Mouse (Mus musculus) hindbrain, embryonic 15.5 days (tissue): ENCODE measurements around the gene Pdxdc1. TPM values are rescaled to one million over a fixed set of nuclear protein-coding genes. Genes with fewer than 3 reads are reported as not detected.
A peak's percentile ranks its signal among the peaks of the same experiment; 100 is the strongest.
"Not testable (repeated sequence)": the region's sequence is repeated elsewhere in the genome, so short reads cannot be mapped to it uniquely, and the experiment has no call there.

Experiments used
- ATAC-seq: fragments of 200-750 bp; cut with Nextera tagmentation; 2 replicates; pipeline ENCODE4 v1.8.0; 2017; ENCODE audit warnings: low read depth, moderate number of reproducible peaks, moderate TSS enrichment; ENCODE audit not compliant: low FRiP score
- H3K27ac ChIP-seq: fragments of 300-500 bp; sonication (generic); replicated peaks from 2 replicates; pipeline ENCODE4 v1.5.1; 2015; ENCODE audit warnings: mild to moderate bottlenecking, inconsistent platforms
- H3K27me3 ChIP-seq: fragments of 300-500 bp; sonication (generic); 2 replicates; pipeline ENCODE4 v1.6.1; 2015; ENCODE audit warnings: control low read depth, inconsistent platforms
- H3K36me3 ChIP-seq: fragments of 300-500 bp; sonication (generic); 2 replicates; pipeline ENCODE4 v1.6.1; 2015; ENCODE audit warnings: control low read depth, inconsistent platforms
- H3K4me1 ChIP-seq: fragments of 300-500 bp; sonication (generic); replicated peaks from 2 replicates; pipeline ENCODE4 v1.6.1; 2015; ENCODE audit warnings: control low read depth, inconsistent platforms
- H3K4me2 ChIP-seq: fragments of 300-500 bp; sonication (generic); 2 replicates; pipeline ENCODE4 v1.6.1; 2015; ENCODE audit warnings: moderate library complexity, mild to moderate bottlenecking, inconsistent platforms
- H3K4me3 ChIP-seq: fragments of 300-500 bp; sonication (generic); 2 replicates; pipeline ENCODE4 v1.5.1; 2015; ENCODE audit warnings: mild to moderate bottlenecking, inconsistent platforms
- H3K9ac ChIP-seq: fragments of 300-500 bp; sonication (generic); 2 replicates; pipeline ENCODE4 v1.6.1; 2015; ENCODE audit warnings: inconsistent platforms
- H3K9me3 ChIP-seq: fragments of 300-500 bp; sonication (generic); 2 replicates; pipeline ENCODE4 v1.6.1; 2016; ENCODE audit warnings: control low read depth, inconsistent platforms
- WGBS: fragments of 180-500 bp; shearing (Covaris S2); methylation state at CpG from one replicate; pipeline ENCODE4 v1.1.7; 2015; 5-methylcytosine and 5-hydroxymethylcytosine counted together
- polyA plus RNA-seq: library from polyadenylated mRNA; unstranded; fragments of >200 nt; fragmentation: Nextera tagmentation; extraction: Ambion mirVana; gene quantifications from 2 replicates; pipeline ENCODE4 v1.2.1, GENCODE M21; 2015

Pdxdc1 gene
- polyA plus RNA-seq = 69.0 and 76.7 TPM in 2 replicates

GRCm38 (mm10) chr16:13902888-13903483, at the start of gene Pdxdc1, which contains the start of gene Mpv17l:
Gene Pdxdc1 (minus strand): TSS chr16:13903131.
Gene Mpv17l (plus strand): TSS chr16:13903161.
- no peaks in the 10 kb centered on the region for H3K36me3 ChIP-seq
- no peaks in the 10 kb centered on the region for H3K9me3 ChIP-seq
- peak; percentile 97 for ATAC-seq
- H3K4me1 ChIP-seq = peaks cover 18% of the 10 kb centered on the region
- H3K27ac ChIP-seq = peak within 1 kb of the TSS; percentile 91
- H3K4me3 ChIP-seq = peak within 1 kb of the TSS; percentile 83
- peak within 1 kb of the TSS; percentile 75 for H3K4me2 ChIP-seq
- H3K27me3 ChIP-seq = no peaks in the 10 kb centered on the region
- under 1% methylated on average over 56 of the region's 57 CpGs for WGBS
- H3K9ac ChIP-seq = peak within 1 kb of the TSS; percentile 69

GRCm38 (mm10) chr16:13951245-13951644, 48.3 kb upstream of the Pdxdc1 start:
- H3K27ac ChIP-seq = no peak overlapping the region
- H3K4me2 ChIP-seq = no peak overlapping the region
- no peaks in the 10 kb centered on the region for H3K27me3 ChIP-seq
- H3K9ac ChIP-seq = no peak overlapping the region
- 71% methylated on average over 3 of the region's 3 CpGs for WGBS
- H3K9me3 ChIP-seq = no peaks in the 10 kb centered on the region
- H3K4me1 ChIP-seq = no peaks in the 10 kb centered on the region
- no peak overlapping the region for H3K4me3 ChIP-seq
- ATAC-seq = no peak
- H3K36me3 ChIP-seq = 0 out of 2 replicates have a peak, but pooled peaks cover 4% of the 10 kb centered on the region

GRCm38 (mm10) chr16:13946306-13946705, 43.4 kb upstream of the Pdxdc1 start:
- Histone ChIP-seq H3K4me2 (no peak overlapping the region), H3K27ac (no peak overlapping the region), H3K4me3 (no peak overlapping the region), H3K9me3 (no peaks in the 10 kb centered on the region), H3K27me3 (no peaks in the 10 kb centered on the region), H3K9ac (no peak overlapping the region), H3K4me1 (peaks cover 8% of the 10 kb centered on the region), H3K36me3 (0 out of 2 replicates have a peak, but pooled peaks cover 4% of the 10 kb centered on the region)
- no peak for ATAC-seq
- 97% methylated on average over 1 of the region's 1 CpGs for WGBS

DNA sequence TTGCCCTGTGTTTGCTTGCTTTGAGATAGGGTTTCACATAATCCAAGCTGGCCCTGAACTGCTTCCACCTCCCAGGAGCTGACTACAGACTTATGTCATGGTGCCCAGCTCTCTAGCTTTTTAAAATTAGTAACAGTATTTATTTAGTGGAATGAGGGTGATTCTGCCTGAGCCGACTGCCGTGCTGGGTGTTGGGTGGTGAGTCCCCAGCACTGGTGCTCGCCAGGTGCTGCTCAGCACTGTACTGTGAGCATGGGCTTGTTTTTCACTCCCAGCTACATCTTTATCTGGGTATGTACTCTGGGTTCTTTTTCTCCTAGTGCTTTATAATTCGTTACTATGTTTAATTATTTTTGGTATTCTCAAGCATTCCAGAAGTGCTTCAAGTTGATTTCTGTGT, 42.2 kb upstream of the Pdxdc1 start:
- H3K27me3 ChIP-seq = no peaks in the 10 kb centered on the region
- H3K36me3 ChIP-seq = 0 out of 2 replicates have a peak, but pooled peaks cover 4% of the 10 kb centered on the region
- no peak for ATAC-seq
- H3K4me2 ChIP-seq = no peak overlapping the region
- 77% methylated on average over 4 of the region's 4 CpGs for WGBS
- H3K9me3 ChIP-seq = no peaks in the 10 kb centered on the region
- H3K4me3 ChIP-seq = no peak overlapping the region
- peaks cover 16% of the 10 kb centered on the region for H3K4me1 ChIP-seq
- H3K9ac ChIP-seq = no peak overlapping the region
- H3K27ac ChIP-seq = no peak overlapping the region

- ATAC-seq = no peak
- Histone ChIP-seq H3K36me3 (0 out of 2 replicates have a peak, but pooled peaks cover 4% of the 10 kb centered on the region), H3K4me3 (no peak overlapping the region), H3K9me3 (no peaks in the 10 kb centered on the region), H3K27me3 (no peaks in the 10 kb centered on the region), H3K4me2 (no peak overlapping the region), H3K9ac (no peak overlapping the region), H3K27ac (no peak overlapping the region), H3K4me1 (peaks cover 18% of the 10 kb centered on the region)
- 83% methylated on average over 5 of the region's 5 CpGs for WGBS
These were observed 41.8 kb upstream of the Pdxdc1 start for GRCm38 (mm10) chr16:13944752-13945151.

- 67% methylated on average over 4 of the region's 4 CpGs for WGBS
- no peak for ATAC-seq
- H3K27ac ChIP-seq = no peak overlapping the region
These were observed 41.2 kb upstream of the Pdxdc1 start for GRCm38 (mm10) chr16:13944178-13944577.

DNA sequence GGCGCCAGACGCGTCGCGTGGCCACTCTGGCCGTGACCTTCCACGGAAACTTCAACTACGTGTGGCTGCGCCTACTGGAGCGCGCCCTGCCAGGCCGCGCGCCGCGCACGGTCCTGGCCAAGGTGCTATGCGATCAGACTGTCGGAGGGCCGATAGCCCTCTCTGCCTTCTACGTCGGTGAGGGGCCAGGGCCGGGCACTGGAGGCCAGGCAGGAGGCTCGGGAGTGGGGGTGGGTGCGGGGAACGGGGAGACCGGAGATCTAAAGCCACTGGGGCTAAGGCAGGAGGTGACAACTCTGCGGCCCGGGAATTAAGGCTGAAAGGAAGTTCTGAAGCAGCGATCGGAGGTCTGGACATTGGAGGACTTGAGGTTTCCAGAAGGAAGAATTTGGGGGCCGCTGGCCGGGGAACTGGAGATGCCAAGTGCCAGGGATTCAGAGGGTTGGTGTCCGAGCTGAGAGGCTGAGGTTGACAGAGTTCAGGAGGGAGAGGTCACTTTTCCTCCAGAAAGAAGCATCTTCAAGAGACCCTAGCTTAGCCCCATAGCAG, 38.0 kb upstream of the Pdxdc1 start:
- no peaks in the 10 kb centered on the region for H3K36me3 ChIP-seq
- peak overlapping the region; percentile 76 for H3K4me3 ChIP-seq
- no peaks in the 10 kb centered on the region for H3K9me3 ChIP-seq
- H3K4me2 ChIP-seq = peak overlapping the region; percentile 85
- H3K9ac ChIP-seq = peak overlapping the region; percentile 62
- ATAC-seq = peak; percentile 92
- no peaks in the 10 kb centered on the region for H3K27me3 ChIP-seq
- WGBS = 3% methylated on average over 34 of the region's 34 CpGs
- peaks cover 18% of the 10 kb centered on the region for H3K4me1 ChIP-seq
- peak overlapping the region; percentile 74 for H3K27ac ChIP-seq

More at GRCm38 (mm10) chr16:13944178-13944577, 41.2 kb upstream of the Pdxdc1 start:
- H3K4me2 ChIP-seq = no peak overlapping the region
- H3K4me3 ChIP-seq = no peak overlapping the region
- 0 out of 2 replicates have a peak, but pooled peaks cover 4% of the 10 kb centered on the region for H3K36me3 ChIP-seq
- no peaks in the 10 kb centered on the region for H3K27me3 ChIP-seq
- peaks cover 18% of the 10 kb centered on the region for H3K4me1 ChIP-seq
- no peaks in the 10 kb centered on the region for H3K9me3 ChIP-seq
- no peak overlapping the region for H3K9ac ChIP-seq

- H3K36me3 ChIP-seq = no peaks in the 10 kb centered on the region
- peak overlapping the region; percentile 85 for H3K4me2 ChIP-seq
- peak overlapping the region; percentile 74 for H3K27ac ChIP-seq
- peak; percentile 99 for ATAC-seq
- WGBS = 2% methylated on average over 28 of the region's 28 CpGs
- H3K4me3 ChIP-seq = peak overlapping the region; percentile 76
- H3K9me3 ChIP-seq = no peaks in the 10 kb centered on the region
- H3K4me1 ChIP-seq = peaks cover 18% of the 10 kb centered on the region
- no peaks in the 10 kb centered on the region for H3K27me3 ChIP-seq
- H3K9ac ChIP-seq = peak overlapping the region; percentile 62
These were observed 37.4 kb upstream of the Pdxdc1 start for GRCm38 (mm10) chr16:13940139-13940846.

GRCm38 (mm10) chr16:13927456-13928075, 24.6 kb upstream of the Pdxdc1 start:
- ATAC-seq = no peak
- H3K4me2 ChIP-seq = no peak overlapping the region
- no peak overlapping the region for H3K4me3 ChIP-seq
- H3K36me3 ChIP-seq = peaks cover 5% of the 10 kb centered on the region; the same call in 1 of the 2 replicates
- no peaks in the 10 kb centered on the region for H3K4me1 ChIP-seq
- no peaks in the 10 kb centered on the region for H3K27me3 ChIP-seq
- H3K9me3 ChIP-seq = no peaks in the 10 kb centered on the region
- WGBS = 91% methylated on average over 4 of the region's 4 CpGs
- H3K9ac ChIP-seq = no peak overlapping the region
- no peak overlapping the region for H3K27ac ChIP-seq

GRCm38 (mm10) chr16:13922966-13923365, 20.0 kb upstream of the Pdxdc1 start:
- H3K27me3 ChIP-seq, H3K36me3 ChIP-seq, H3K9ac ChIP-seq, ATAC-seq, H3K27ac ChIP-seq, H3K9me3 ChIP-seq, H3K4me1 ChIP-seq, H3K4me3 ChIP-seq, H3K4me2 ChIP-seq: not testable (repeated sequence)
- 95% methylated on average over 5 of the region's 5 CpGs for WGBS

DNA sequence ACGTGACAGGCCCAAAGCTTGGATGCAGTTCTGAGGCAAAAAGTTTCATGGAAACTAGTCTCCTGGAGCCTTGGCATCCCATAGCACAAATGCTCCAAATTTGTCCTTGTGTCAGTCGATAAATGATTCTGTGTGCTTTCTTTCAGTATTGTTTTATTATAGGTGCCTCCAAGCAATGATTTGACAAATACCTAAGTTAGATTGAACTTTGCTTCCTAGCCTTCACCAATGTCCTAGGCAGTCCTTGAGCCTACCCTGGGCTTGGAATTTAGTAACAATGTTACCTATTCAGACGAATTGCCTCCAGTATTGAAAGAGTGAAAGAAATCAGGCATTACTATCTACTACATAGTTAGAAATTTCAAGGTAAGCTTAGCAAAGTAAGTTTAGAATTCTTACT, 19.6 kb upstream of the Pdxdc1 start:
- not testable (repeated sequence) for H3K4me1 ChIP-seq, H3K9me3 ChIP-seq, H3K36me3 ChIP-seq, H3K4me2 ChIP-seq, H3K9ac ChIP-seq, H3K27ac ChIP-seq, ATAC-seq, H3K4me3 ChIP-seq, H3K27me3 ChIP-seq
- 94% methylated on average over 3 of the region's 3 CpGs for WGBS

DNA sequence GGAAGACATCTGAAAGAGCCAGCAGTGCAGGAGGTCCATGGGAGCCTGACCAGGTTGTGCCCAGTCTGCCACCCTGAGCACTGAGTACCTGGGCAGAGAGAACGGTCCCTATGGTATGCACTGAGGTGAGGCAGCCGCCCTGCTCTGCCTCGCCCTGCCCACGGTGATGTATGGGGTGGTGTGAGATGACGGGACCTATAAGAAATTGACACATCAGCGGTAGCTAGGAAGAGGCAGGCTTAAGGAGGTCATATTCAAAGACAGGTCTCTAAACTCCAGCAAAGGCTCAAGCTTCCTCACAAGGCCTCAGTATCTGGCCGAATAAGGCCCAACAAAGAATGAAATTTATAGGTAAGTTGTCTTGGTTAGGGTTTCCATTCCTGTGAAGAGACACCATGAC, 18.9 kb upstream of the Pdxdc1 start:
- H3K27ac ChIP-seq = no peak overlapping the region
- H3K9me3 ChIP-seq = peaks cover 5% of the 10 kb centered on the region; the same call in 1 of the 2 replicates
- no peak overlapping the region for H3K4me2 ChIP-seq
- no peak for ATAC-seq
- H3K9ac ChIP-seq = no peak overlapping the region
- 0 out of 2 replicates have a peak, but pooled peaks cover 4% of the 10 kb centered on the region for H3K36me3 ChIP-seq
- no peaks in the 10 kb centered on the region for H3K27me3 ChIP-seq
- no peaks in the 10 kb centered on the region for H3K4me1 ChIP-seq
- no peak overlapping the region for H3K4me3 ChIP-seq
- WGBS = 94% methylated on average over 7 of the region's 7 CpGs
